Mouse (Mus musculus): ENCODE data around the gene Atp1b3. TPM values are rescaled to one million over a fixed set of nuclear protein-coding genes. Genes with fewer than 3 reads are reported as not detected.
"Not testable (repeated sequence)": the region's sequence is repeated elsewhere in the genome, so short reads cannot be mapped to it uniquely, and the experiment has no call there.

Atp1b3 gene
- 172 and 176 TPM in 2 replicates for polyA plus RNA-seq (2016; fragmentation: Nextera tagmentation; extraction: Ambion mirVana)

DNA sequence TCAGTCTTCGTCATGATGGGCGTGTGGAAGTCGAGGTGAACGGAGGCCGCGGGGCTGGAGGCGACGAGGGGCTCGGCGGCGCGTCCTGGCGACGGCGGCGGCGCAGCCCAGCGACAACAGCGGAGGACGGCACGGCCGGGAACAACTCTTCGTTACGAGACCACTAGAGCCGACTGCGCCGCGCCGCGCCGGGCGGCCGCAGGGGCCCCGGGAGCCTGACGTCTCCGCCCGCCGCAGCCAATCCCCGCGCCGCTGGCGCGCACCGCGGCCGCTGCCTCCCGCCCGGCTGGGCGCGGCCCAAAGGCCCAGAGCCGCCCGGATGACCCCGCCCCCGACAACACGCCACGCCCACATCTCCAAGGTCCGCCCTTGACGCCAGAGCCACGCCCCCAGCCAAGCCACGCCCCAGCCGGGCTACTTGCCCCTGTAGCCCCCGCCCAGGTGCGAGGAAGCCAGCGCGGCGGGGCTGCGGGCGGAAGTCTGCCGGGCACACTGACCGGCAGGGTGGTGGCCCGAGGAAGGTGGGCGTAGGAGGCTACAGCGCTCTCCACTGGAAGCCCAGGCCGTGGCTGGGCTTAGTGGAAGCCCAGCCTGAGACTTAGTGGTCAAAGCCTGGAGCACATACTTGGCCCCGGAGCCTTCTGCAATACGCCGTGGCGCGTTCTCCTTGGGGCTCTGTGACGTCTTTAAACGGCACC lies at the start of gene Atp1b3:
Gene Atp1b3 (minus strand): TSS at position 302 of the 698 bp plus-strand sequence.
- WGBS, result under 1% methylated on average over 72 of the region's 81 CpGs
- H3K36me3 ChIP-seq (replicated peaks), result 0 out of 2 replicates have a peak, but pooled peaks cover 4% of the 10 kb centered on the region
- H3K9me3 ChIP-seq, result no peaks in the 10 kb centered on the region
- peak within 1 kb of the TSS; percentile 95 for H3K27ac ChIP-seq
- H3K4me1 ChIP-seq, result peaks cover 28% of the 10 kb centered on the region
- DNase-seq (ENCODE audit: extremely low spot score, low spot score), result peak; percentile 99
- no peaks in the 10 kb centered on the region for H3K27me3 ChIP-seq (ENCODE audit: poor library complexity, severe bottlenecking)
- peak within 1 kb of the TSS; percentile 84 for H3K4me3 ChIP-seq

DNA sequence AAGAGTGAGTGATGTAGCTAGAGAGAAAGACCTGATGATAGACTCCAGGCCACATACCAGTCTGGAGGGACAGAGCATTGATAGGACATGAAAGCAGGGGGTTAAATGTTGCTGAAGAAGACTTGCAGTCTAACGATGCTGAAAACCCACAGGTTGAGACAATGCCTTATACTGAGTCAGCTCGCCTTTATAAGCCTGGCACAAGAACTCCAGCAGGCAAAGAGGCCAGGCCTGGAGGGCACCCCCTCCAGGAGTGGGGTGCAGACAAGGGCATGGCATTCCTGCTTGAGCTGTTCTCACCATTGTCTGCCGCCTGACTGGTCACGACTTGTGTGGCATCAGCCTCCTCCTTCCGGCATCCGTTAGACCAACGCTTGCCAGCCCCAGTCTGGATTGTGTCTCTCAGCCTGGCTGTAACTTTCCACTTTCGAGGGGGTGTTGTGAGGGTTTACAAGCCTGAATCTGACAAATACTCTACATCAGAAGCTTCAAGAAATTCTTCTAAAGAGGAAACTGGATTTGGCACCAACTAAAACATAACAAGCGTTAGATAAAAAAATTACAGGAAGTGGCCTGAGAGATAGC lies 48.7 kb upstream of the Atp1b3 start:
- DNase-seq (ENCODE audit: extremely low spot score, low spot score), result no peak
- Histone ChIP-seq H3K9me3 (no peaks in the 10 kb centered on the region), H3K27me3 (ENCODE audit: poor library complexity, severe bottlenecking) (no peaks in the 10 kb centered on the region), H3K4me3 (no peak overlapping the region), H3K4me1 (peaks cover 8% of the 10 kb centered on the region; the same call in 1 of the 2 replicates), H3K36me3 (replicated peaks) (no peaks in the 10 kb centered on the region), H3K27ac (no peak overlapping the region)
- WGBS, result 86% methylated on average over 9 of the region's 9 CpGs

DNA sequence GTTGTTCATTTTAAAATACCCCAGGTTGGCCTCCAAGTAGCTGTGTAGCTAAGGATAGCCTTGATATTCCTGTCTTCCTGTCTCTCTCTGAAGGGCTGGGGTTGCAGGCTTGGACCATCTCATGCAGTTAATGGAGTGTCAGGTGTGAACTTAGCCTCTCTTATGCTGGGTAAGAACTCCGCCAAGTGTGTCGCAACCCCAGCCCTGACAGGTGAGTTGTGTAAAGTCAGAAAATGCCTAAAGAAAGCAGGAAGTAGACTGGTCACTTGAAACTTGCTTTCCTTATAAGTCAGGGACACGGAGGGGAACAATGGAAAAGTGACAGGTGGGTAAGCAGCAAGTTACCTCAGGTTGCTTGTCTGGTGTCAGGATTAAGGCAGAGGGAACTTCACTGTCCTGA lies 40.1 kb upstream of the Atp1b3 start:
- Histone ChIP-seq H3K27me3 (ENCODE audit: poor library complexity, severe bottlenecking) (no peaks in the 10 kb centered on the region), H3K4me3 (no peak overlapping the region), H3K36me3 (replicated peaks) (no peaks in the 10 kb centered on the region), H3K9me3 (no peaks in the 10 kb centered on the region), H3K27ac (no peak overlapping the region), H3K4me1 (peaks cover 3% of the 10 kb centered on the region)
- 92% methylated on average over 3 of the region's 3 CpGs for WGBS
- DNase-seq (ENCODE audit: extremely low spot score, low spot score), result no peak

DNA sequence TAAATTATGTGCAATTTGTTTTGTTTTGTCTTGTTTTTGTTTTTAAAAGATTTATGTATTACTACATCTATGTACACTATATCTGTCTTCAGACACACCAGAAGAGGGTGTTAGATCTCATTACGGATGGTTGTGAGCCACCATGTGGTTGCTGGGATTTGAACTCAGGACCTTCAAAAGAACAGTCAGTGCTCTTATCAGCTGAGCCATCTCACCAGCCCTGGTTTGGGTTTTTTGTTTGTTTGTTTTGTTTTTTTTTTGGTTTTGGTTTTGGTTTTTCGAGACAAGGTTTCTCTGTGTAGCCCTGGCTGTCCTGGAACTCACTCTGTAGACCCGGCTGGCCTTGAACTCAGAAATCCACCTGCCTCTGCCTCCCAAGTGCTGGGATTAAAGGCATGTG lies 35.7 kb upstream of the Atp1b3 start:
- not testable (repeated sequence) for H3K4me3 ChIP-seq; H3K27ac ChIP-seq; H3K36me3 ChIP-seq (replicated peaks); H3K27me3 ChIP-seq (ENCODE audit: poor library complexity, severe bottlenecking); H3K9me3 ChIP-seq; DNase-seq (ENCODE audit: extremely low spot score, low spot score)
- WGBS, result 88% methylated on average over 3 of the region's 3 CpGs
- peaks cover 35% of the 10 kb centered on the region for H3K4me1 ChIP-seq

DNA sequence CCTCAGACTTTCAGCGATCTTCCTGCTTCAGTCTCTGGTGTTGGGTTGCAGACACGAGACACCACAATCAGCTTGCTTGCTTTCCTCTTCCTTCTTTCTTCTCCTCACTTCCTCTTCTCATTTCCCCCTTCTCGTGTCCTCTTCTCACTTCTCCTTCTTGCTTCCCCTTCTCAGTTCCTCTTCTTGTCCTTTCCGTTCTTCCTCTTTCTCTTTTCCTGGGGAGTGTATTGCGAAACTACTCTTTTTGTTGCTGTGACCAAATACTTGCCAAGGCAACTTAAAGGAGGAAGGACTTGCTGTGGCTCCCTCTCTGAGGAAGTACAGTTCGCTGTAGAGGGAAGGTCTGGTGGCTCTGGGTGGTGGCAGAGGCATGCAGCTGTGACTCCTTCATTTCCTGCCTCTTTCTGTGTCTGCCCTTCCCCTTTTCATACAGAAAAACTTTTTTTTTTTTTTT lies 35.2 kb upstream of the Atp1b3 start:
- no peaks in the 10 kb centered on the region for H3K9me3 ChIP-seq
- WGBS, result 75% methylated on average over 6 of the region's 6 CpGs
- H3K4me3 ChIP-seq, result no peak overlapping the region
- peak overlapping the region; percentile 57; the same call in 1 of the 2 replicates for H3K27ac ChIP-seq
- H3K4me1 ChIP-seq, result peaks cover 35% of the 10 kb centered on the region
- H3K27me3 ChIP-seq (ENCODE audit: poor library complexity, severe bottlenecking), result 0 out of 2 replicates have a peak, but pooled peaks cover 7% of the 10 kb centered on the region
- DNase-seq (ENCODE audit: extremely low spot score, low spot score), result no peak
- H3K36me3 ChIP-seq (replicated peaks), result no peaks in the 10 kb centered on the region

DNA sequence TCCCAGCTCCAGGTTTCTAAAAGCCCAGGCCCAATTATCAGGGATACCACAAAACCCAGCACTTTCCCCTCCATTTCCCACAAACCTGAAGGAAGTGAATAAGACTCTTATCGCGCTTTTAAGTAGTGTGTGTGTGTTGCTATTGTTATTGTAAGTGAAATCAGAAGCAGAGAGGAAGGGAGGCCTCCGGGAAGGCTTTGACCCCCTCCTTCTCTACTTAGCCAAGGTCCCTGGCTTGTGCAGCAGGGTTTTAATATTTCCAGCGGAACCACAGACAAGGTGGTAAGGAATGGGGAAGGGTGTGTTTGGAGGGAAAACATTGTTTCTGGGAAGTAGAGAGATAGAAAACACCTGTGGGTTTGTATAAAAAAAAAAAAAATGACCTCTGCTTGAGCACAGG lies 34.4 kb upstream of the Atp1b3 start:
- 34% methylated on average over 4 of the region's 4 CpGs for WGBS

DNA sequence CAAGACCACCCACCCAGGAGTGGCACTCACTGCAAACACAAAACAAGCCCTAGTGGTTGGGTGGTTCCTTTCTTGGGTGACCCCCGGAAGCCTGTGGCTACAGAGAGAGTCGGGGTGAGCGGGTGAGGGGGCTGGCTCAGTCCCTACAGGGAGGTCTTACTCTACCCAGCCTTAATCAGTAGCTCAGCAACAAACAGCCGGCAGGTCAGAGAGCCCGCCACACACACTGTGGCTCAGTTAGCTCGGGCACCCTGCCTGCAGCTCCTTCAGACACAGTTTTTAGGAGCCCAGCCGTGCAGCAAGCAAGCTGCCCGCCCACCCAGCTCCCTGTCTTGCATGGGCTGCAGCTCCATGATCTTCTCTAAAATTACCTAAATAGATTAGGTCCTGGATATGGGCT lies 33.9 kb upstream of the Atp1b3 start:
- Histone ChIP-seq H3K9me3 (no peaks in the 10 kb centered on the region), H3K4me1 (peaks cover 35% of the 10 kb centered on the region), H3K36me3 (replicated peaks) (no peaks in the 10 kb centered on the region), H3K4me3 (no peak overlapping the region), H3K27me3 (ENCODE audit: poor library complexity, severe bottlenecking) (0 out of 2 replicates have a peak, but pooled peaks cover 7% of the 10 kb centered on the region), H3K27ac (0 out of 2 replicates have a peak overlapping the region, but pooled peaks have one; percentile 6)
- WGBS, result 33% methylated on average over 8 of the region's 8 CpGs
- no peak for DNase-seq (ENCODE audit: extremely low spot score, low spot score)

More for the DNA sequence above, 34.4 kb upstream of the Atp1b3 start:
- Histone ChIP-seq H3K4me3 (no peak overlapping the region), H3K36me3 (replicated peaks) (no peaks in the 10 kb centered on the region), H3K27me3 (ENCODE audit: poor library complexity, severe bottlenecking) (0 out of 2 replicates have a peak, but pooled peaks cover 7% of the 10 kb centered on the region), H3K27ac (0 out of 2 replicates have a peak overlapping the region, but pooled peaks have one; percentile 6), H3K9me3 (no peaks in the 10 kb centered on the region), H3K4me1 (peaks cover 35% of the 10 kb centered on the region)
- DNase-seq (ENCODE audit: extremely low spot score, low spot score), result no peak

DNA sequence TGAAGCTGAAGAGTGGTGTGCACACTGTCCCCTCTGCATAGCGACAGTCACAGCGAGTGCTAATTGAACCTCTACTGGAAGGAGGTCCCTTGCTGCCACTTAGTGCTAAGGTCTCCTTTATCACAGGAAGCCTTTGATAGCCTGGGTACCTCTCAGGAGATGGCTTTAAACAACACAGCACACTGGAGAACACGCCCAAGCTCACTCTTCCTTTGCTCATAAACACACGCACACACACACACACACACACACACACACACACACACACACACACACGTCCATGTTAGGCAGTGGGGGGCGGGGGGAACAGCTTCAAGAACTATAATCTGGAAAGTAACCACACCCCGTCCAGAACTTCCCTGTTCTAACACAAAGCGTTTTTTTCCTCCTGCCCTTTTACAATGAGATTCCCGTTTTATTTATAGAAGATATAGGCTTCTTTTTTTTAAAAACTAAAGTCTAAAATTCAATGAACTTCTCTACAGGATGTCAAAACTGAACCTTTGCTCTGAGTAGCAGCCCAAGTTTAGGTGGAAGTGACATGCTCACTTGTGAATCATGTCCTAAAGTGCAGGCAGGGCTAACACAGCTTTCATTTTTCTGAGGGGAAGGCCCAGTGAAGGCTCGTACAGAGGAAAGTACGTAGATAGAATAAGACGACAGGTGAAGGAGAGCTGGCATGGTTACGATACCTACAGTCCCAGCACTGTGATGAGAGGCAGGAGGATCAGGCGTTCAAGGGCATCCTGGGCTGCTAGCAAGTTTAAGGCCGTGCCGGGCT lies 30.9 kb upstream of the Atp1b3 start:
- Histone ChIP-seq H3K27ac (no peak overlapping the region), H3K36me3 (replicated peaks) (no peaks in the 10 kb centered on the region), H3K4me1 (peaks cover 35% of the 10 kb centered on the region), H3K4me3 (no peak overlapping the region), H3K27me3 (ENCODE audit: poor library complexity, severe bottlenecking) (0 out of 2 replicates have a peak, but pooled peaks cover 7% of the 10 kb centered on the region), H3K9me3 (no peaks in the 10 kb centered on the region)
- WGBS, result 79% methylated on average over 16 of the region's 16 CpGs
- DNase-seq (ENCODE audit: extremely low spot score, low spot score), result no peak

DNA sequence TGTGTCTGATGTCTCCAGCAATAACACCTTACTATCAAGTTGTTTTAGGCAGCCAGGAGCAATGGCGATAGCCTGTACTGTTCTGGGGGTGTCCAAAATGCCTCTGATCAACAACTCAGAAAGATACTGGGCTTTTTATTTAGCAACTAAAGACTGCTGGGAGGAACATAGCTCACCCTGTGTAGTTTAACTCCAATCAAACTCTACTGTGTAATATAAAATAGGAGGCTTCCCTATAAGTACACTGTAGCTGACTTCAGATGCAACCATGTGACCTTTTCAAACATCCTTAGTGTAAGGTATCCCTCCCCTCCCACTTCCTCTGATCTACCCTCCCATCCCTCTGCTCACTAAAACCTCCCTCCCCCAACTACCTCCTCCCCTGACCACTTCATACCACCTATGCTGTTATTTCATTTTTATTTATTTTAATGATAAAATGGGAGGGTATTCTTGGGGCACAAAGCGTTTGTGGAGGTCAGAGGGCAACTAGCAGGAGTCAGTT lies 29.5 kb upstream of the Atp1b3 start:
- DNase-seq (ENCODE audit: extremely low spot score, low spot score), result no peak
- Histone ChIP-seq H3K27ac (no peak overlapping the region), H3K27me3 (ENCODE audit: poor library complexity, severe bottlenecking) (0 out of 2 replicates have a peak, but pooled peaks cover 7% of the 10 kb centered on the region), H3K9me3 (no peaks in the 10 kb centered on the region), H3K36me3 (replicated peaks) (no peaks in the 10 kb centered on the region), H3K4me1 (peaks cover 27% of the 10 kb centered on the region), H3K4me3 (no peak overlapping the region)
- WGBS, result 82% methylated on average over 2 of the region's 2 CpGs

DNA sequence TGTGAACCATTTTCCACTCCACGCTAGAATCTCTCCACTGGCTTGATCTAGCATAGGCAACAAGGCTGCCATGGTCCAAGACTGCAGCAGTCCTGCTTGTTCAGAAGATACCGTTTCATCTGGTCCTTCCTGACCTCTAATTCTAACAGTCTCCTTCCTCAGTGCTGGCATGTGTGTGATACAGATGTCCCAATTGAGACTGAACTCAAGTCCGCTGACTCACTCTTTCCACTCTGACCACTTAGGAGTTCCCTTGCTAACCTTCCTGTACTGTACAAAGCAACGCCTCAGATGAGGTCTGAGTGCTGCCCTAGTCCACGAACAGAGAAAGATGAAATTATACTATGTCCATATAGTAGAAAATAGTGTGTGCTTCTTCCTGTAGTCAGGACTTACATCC lies 28.9 kb upstream of the Atp1b3 start:
- 0 out of 2 replicates have a peak, but pooled peaks cover 7% of the 10 kb centered on the region for H3K27me3 ChIP-seq (ENCODE audit: poor library complexity, severe bottlenecking)
- H3K9me3 ChIP-seq, result no peaks in the 10 kb centered on the region
- H3K4me3 ChIP-seq, result no peak overlapping the region
- no peak overlapping the region for H3K27ac ChIP-seq
- H3K4me1 ChIP-seq, result peaks cover 20% of the 10 kb centered on the region
- 92% methylated on average over 5 of the region's 5 CpGs for WGBS
- no peak for DNase-seq (ENCODE audit: extremely low spot score, low spot score)
- no peaks in the 10 kb centered on the region for H3K36me3 ChIP-seq (replicated peaks)

DNA sequence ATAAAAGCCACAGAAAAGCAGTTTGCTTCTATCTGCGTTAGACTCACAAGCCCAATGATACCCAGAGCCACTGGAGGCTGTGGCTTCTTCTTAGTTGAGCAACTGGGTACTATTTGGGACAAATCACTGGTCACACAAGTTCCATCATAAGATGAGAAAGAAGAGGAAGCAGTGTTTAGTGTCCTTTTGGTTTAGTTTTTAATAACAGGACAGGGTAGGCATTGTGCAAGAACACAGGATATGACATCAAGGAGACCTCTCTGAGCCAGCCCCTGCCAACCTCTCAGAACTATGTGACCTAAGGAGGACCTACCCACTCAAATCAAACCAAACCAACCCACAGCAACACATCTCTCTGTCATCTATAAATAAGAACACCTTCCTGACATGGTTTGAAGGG lies 27.7 kb upstream of the Atp1b3 start:
- WGBS, result 90% methylated on average over 1 of the region's 1 CpGs
- 0 out of 2 replicates have a peak, but pooled peaks cover 6% of the 10 kb centered on the region for H3K27me3 ChIP-seq (ENCODE audit: poor library complexity, severe bottlenecking)

DNA sequence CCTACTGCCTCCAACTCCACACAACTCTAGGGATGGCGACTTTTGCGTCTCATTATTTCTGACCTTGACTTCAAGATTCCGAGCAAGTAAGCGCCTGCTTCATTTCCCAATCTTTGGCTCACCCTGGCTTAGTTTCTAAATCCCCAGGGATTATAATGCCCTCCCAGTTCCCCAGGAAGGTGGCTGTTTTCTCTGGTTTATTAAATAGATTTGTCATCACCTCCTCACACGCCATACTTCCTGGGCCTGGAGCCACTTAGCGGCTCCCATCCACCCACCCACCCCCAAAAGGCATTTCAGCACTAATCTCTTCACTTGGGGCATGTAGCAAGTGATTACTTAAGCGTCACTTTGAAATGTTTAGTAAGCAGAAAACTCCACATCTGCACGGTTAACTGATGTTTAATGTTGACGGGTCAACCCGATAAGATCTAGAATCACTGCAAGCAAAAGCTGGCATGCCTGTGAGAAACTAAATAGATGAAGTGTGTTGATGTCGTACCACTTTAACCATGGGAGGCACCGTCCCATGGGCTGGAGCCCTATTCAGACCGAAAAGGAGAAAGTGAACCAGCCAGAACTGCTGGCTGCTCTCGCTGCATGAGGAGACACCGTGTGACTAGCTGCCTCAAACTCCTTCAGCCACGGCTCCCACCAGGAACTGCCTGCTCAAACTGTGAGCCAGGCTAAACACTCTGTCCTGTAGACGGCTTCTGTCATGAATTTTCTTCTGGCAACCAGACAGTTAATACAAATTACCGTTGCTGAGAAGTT lies 19.7 kb upstream of the Atp1b3 start:
- 80% methylated on average over 18 of the region's 18 CpGs for WGBS
- DNase-seq (ENCODE audit: extremely low spot score, low spot score), result no peak
- Histone ChIP-seq H3K4me1 (peaks cover 10% of the 10 kb centered on the region), H3K9me3 (no peaks in the 10 kb centered on the region), H3K27ac (no peak overlapping the region), H3K36me3 (replicated peaks) (no peaks in the 10 kb centered on the region), H3K4me3 (no peak overlapping the region), H3K27me3 (ENCODE audit: poor library complexity, severe bottlenecking) (no peaks in the 10 kb centered on the region)

More for the DNA sequence above, 27.7 kb upstream of the Atp1b3 start:
- no peaks in the 10 kb centered on the region for H3K9me3 ChIP-seq
- H3K4me1 ChIP-seq, result peaks cover 8% of the 10 kb centered on the region
- H3K4me3 ChIP-seq, result no peak overlapping the region
- H3K36me3 ChIP-seq (replicated peaks), result no peaks in the 10 kb centered on the region
- no peak overlapping the region for H3K27ac ChIP-seq
- no peak for DNase-seq (ENCODE audit: extremely low spot score, low spot score)

Data from forebrain, embryonic 10.5 days (tissue).